Mouse (Mus musculus): ENCODE data around the gene Zfp872.
A peak's percentile ranks its signal among the peaks of the same experiment; 100 is the strongest.
"Not testable (repeated sequence)": the region's sequence is repeated elsewhere in the genome, so short reads cannot be mapped to it uniquely, and the experiment has no call there.

Zfp872 gene

GRCm38 (mm10) chr9:22188025-22188611, at the start of gene Zfp872:
TSS of gene Zfp872 (plus strand) at chr9:22188090.
- peak; percentile 37 to 65 for DNase-seq (ENCODE audit: low spot score in 2 of 2)

DNA sequence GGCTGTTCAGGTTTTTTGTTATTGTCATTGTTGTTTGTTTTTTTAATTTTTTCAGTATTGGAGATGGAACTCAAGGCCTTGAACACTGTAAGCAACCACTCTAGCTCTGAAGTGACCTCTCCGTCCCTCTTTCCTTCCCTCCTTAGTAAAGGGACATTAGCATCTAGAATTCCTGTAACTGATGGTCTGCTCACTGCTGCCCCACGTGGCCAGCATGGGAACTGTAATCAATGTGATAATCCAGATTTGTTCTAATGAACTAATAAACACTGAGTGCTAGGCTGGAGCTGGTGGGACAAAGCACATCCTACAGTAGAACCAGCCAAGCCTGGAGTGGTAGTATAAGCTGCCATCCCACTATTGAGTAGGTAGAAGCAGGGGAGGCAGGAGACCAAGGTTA, 49.4 kb upstream of the Zfp872 start:
- no peak for DNase-seq (ENCODE audit: low spot score in 2 of 2)

DNA sequence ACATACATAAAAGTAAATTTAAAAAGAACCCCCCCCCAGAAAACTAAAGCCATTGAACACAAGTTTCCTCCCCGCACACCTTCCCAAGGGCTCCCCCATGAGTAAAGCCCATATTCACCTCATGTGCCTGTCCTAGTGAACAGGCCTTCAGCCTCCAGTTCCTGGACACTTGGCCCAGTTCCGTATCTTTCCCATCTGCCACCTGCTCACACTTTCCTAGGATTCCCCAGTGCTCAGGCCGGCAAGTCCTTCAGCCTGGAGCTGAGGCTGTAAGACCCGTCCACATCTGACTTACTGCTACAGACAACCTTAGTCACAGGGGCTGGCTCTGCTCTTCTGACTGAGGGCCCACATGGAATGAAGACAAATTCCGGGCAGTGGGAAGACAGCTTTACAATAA, 48.1 kb upstream of the Zfp872 start:
- no peak for DNase-seq (ENCODE audit: low spot score in 2 of 2)

DNA sequence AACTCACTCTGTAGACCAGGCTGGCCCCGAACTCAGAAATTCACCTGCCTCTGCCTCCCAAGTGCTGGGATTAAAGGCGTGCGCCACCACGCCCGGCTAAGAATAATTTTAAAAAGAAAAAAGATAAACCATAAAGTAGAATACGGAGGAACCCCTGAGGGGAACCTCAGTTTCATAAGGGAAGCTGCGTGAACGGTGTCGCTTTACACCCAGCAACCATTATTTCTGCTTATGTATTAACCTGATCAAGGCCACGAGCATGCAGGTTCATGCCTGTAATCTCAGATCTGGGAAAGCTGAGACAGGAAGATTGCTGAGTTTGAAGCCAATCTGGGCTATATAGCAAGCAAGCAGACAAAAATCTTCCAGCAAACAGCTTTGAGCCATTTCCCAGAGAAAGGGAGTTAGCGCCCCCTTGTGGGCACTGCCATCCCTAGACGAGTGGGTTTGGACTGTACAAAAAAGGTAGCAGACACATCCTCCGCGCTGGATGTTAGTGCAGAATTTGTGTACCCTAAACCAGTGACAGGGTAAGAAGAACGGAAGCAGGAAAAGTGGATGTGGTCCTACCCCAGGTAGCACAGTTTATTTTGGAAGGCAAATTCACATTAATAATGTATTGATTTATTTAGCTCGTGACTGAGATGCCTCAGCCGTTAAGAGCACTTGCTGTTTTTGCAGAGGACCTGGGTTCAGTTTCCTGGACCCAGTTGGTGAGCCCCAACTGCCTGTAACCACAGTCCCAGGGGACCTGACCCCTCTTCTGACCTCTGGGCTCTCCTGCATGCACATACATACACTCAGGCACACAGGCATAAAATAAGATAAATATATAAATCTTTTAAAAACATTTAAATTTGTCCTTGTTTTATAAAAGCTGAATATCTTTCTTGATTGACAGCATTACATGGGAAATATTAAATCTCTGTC, 44.5 kb upstream of the Zfp872 start:
- peak; percentile 71 to 89 for DNase-seq (ENCODE audit: low spot score in 2 of 2)

- DNase-seq (ENCODE audit: low spot score in 2 of 2) = no peak
Observed at GRCm38 (mm10) chr9:22144304-22144965, 43.5 kb upstream of the Zfp872 start.

DNA sequence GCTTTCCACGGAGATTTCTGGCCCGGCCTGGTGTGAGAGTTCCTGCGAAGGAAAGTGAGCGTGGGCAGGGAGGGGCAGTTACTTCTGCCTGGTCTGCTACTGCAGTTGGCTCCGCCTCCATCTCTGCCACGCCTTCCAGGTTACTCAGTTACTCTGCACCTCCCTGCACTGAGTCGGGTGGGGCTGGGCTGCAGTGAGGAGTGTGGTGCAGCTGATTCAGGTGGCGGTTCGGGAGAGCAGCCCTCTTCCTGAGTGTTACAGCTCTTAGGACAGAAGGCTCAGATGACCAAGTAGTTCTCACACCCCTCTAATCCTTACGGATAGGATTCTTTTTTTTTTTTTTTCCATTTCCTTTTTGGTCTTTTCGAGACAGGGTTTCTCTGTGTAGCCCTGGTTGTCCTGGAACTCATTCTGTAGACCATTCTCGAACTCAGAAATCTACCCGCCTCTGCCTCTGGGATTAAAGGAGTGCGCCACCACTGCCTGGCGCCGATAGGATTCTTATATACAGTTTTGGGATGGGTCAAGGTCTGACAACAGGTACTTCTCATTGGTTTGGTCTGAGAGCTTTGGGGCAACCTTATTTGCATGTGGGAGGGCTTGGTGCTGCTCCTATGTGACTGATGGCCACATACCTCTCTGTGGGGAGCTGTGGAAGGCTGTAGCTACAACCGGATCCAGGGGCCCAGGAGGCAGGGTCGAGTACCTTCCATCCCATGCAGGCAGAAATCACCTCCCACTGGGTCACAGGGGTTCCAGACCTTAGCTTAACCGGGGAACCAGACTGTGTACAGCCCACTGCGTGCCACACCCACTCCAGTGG, 38.3 kb upstream of the Zfp872 start:
- no peak for DNase-seq (ENCODE audit: low spot score in 2 of 2)

GRCm38 (mm10) chr9:22150249-22150693, 37.6 kb upstream of the Zfp872 start:
- DNase-seq (ENCODE audit: low spot score in 2 of 2) = not testable (repeated sequence)

DNA sequence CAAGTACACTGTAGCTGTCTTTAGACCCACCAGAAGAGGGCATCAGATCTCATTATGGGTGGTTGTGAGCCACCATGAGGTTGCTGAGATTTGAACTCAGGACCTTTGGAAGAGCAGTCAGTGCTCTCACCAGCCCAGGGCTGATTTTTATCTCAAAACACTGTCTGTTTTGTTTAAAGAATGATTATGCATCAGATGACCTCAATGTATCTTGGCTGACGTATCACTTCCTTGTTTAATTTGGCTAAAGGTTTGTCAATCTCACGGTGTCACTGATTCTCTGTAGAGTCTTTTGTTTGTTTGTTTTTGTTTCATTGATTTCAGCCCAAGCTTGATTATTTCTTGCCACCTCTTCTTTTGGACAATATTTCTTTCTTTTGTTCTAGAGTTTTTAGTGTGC, 36.9 kb upstream of the Zfp872 start:
- no peak for DNase-seq (ENCODE audit: low spot score in 2 of 2)

DNA sequence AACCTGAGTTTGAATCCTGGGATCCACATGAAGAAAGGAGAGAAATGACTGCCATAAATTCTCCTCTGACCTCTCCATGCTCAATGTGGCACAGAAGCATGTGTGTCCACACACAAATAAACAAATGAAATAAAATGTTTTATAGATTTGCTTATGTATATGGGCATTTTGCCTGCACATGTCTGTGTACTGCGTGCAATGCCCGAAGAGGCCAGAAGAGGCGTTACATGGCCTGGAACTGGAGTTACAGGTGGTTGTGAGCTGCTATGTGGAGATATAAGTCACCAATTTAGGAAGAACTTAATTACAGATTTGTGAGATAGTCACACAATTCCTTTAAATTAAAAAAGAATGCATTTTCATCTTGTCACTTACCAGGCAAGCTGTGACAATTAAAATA, 34.1 kb upstream of the Zfp872 start:
- DNase-seq (ENCODE audit: low spot score in 2 of 2) = no peak

GRCm38 (mm10) chr9:22155614-22156013, 32.3 kb upstream of the Zfp872 start:
- DNase-seq (ENCODE audit: low spot score in 2 of 2) = peak in 1 of 2 experiments; percentile 34

GRCm38 (mm10) chr9:22156497-22157245, 31.2 kb upstream of the Zfp872 start, which contains the start of gene Pigyl:
TSS of gene Pigyl (plus strand) at chr9:22156846.
- DNase-seq (ENCODE audit: low spot score in 2 of 2) = peak; percentile 98 to 99

- DNase-seq (ENCODE audit: low spot score in 2 of 2) = no peak
Observed at GRCm38 (mm10) chr9:22157516-22158265, 30.2 kb upstream of the Zfp872 start.

- DNase-seq (ENCODE audit: low spot score in 2 of 2) = no peak
Observed at GRCm38 (mm10) chr9:22161299-22161698, 26.6 kb upstream of the Zfp872 start.

DNA sequence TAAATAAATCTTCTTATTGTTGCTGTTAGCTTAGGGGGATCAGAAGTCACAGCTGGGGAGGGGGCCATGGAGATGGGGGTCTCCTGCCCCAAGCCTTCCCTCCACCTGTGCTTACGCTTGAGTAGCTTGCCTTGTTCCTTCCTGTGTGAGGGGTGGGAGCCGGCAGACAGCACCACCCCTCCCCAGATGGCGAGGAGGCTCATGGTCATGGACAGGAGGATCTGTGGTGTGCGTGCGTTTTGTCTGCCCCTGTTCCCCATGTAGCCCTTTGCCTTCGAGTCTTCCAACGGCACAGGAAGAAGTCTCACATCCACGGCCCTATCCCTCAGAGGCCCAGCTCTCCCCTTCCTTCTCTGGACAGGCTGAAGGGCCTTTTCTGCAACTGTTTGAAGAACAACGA, 25.6 kb upstream of the Zfp872 start:
- no peak for DNase-seq (ENCODE audit: low spot score in 2 of 2)

- DNase-seq (ENCODE audit: low spot score in 2 of 2) = no peak
Observed at GRCm38 (mm10) chr9:22162912-22163311, 25.0 kb upstream of the Zfp872 start.

- DNase-seq (ENCODE audit: low spot score in 2 of 2) = peak in 1 of 2 experiments; percentile 28
Observed at GRCm38 (mm10) chr9:22164711-22165668, 22.9 kb upstream of the Zfp872 start.

DNA sequence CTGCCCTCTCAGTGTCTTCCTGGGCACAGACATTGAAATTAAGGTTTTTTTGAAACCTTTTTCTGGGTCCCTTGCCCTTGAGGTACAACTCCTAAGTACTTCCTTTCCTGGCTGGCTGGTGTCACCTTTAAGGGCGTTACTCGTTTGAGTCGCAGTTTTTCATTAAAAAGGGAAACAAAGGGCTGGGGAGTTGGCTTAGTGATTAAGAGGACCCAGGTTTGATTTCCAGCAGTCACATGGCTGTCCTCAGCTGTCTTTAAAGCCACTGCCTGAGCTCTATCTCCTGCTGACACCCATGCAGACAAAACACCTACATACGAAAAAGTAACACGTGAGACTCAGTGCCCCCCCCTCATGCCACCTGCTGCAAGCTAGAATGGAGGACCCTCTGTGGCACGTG, 21.9 kb upstream of the Zfp872 start:
- no peak for DNase-seq (ENCODE audit: low spot score in 2 of 2)

DNA sequence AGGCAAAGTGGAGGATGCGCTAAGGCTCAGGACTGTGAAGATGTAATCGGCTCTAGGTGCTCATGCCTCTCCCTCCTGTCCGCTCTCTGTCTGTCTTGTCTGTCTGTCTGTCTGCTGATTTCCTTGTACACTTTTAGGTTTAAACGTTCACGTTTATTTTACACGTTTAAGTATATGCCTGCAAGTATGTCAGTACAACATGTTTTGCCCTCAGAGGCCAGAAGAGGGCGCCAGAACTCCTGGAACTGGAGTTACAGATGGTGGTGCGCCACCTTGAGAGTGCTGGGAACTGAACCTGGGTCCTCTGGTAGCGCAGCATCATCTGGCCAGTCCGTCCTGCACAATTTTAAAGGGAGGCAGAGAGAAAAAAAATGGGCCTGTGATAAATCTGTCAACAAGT, 21.2 kb upstream of the Zfp872 start:
- no peak for DNase-seq (ENCODE audit: low spot score in 2 of 2)

- no peak for DNase-seq (ENCODE audit: low spot score in 2 of 2)
Observed at GRCm38 (mm10) chr9:22167751-22168150, 20.1 kb upstream of the Zfp872 start.

Measured in urinary bladder, postnatal 4 days (tissue).